In genomic region chr4:150711646-150712045, GRCm38 (mm10) we compare ENCODE assay signal across 29 mouse cellular contexts. TPM values are rescaled to one million over a fixed set of nuclear protein-coding genes. Genes with fewer than 3 reads are reported as not detected.
DNase-seq lines count a peak whose midpoint lies in the region; ATAC-seq and TF ChIP-seq lines count a peak whose summit lies in the region.
"Had no signal": no experiment of that assay in that cellular context is flagged by ENCODE, and none has a peak within 500 bp of the region (broad histone marks: within the 10 kb centered on the region; RNA-seq: fewer than 3 reads in every experiment).

No protein-coding gene starts in this region.

- no peak for TF ChIP-seq POLR2A in liver, adult 2 months (IDR thresholded peaks at IDR 0.05; ENCODE audit: extremely low read depth, insufficient read depth, low read length)

- intact Hi-C loops in gastrocnemius, adult 2 months (cut with DNase I), result no loop called here
- intact Hi-C loops in gastrocnemius, postnatal 36 days (cut with DNase I), result no loop called here
- intact Hi-C loops in heart, postnatal 36 days (cut with DNase I), result no loop called here

- no peak overlapping the region for H3K9ac ChIP-seq in liver, adult 2 months (ENCODE audit: low read depth, low read length)
- H3K9ac ChIP-seq in stomach, postnatal 0 days (ENCODE audit: low read length), result no peak overlapping the region
- H3K9ac ChIP-seq: embryonic facial prominence, embryonic 13.5 days; forebrain, embryonic 12.5 days; forebrain, embryonic 15.5 days; heart, embryonic 12.5 days; heart, embryonic 15.5 days; hindbrain, embryonic 14.5 days had no signal

- H3K36me3 ChIP-seq in liver, adult 2 months (ENCODE audit: control insufficient read depth, insufficient read depth, low read length), result no peaks in the 10 kb centered on the region
- H3K36me3 ChIP-seq in stomach, postnatal 0 days (ENCODE audit: control insufficient read depth, insufficient read depth, low read length), result no peaks in the 10 kb centered on the region
- H3K36me3 ChIP-seq: embryonic facial prominence, embryonic 10.5 days; embryonic facial prominence, embryonic 13.5 days; forebrain, embryonic 12.5 days; forebrain, embryonic 15.5 days; heart, embryonic 12.5 days; heart, embryonic 15.5 days had no signal

- ATAC-seq in stomach, postnatal 0 days (ENCODE audit: low FRiP score, low TSS enrichment), result peak; percentile 61
- ATAC-seq: activated CD4-positive, CD25-positive, alpha-beta regulatory T cell, adult 4 months; forebrain, embryonic 15.5 days; hindbrain, postnatal 0 days; inflammation-experienced regulatory T-cells, adult 6 months had no signal

- TF ChIP-seq CTCF in gastrocnemius, adult 2 months (IDR thresholded peaks at IDR 0.05), result no peak
- TF ChIP-seq CTCF in liver, adult 2 months (IDR thresholded peaks at IDR 0.05; ENCODE audit: low read depth, low read length), result no peak
- no peak for TF ChIP-seq CTCF in stomach, postnatal 0 days (IDR thresholded peaks at IDR 0.05; ENCODE audit: low read depth)

- TF ChIP-seq EP300 in stomach, postnatal 0 days (optimal IDR thresholded peaks at IDR 0.05), result no peak

- H3K9me3 ChIP-seq in stomach, postnatal 0 days (ENCODE audit: control insufficient read depth, low read length), result no peaks in the 10 kb centered on the region
- H3K9me3 ChIP-seq: embryonic facial prominence, embryonic 10.5 days; embryonic facial prominence, embryonic 13.5 days; forebrain, embryonic 12.5 days; forebrain, embryonic 15.5 days; heart, embryonic 12.5 days; heart, embryonic 15.5 days had no signal

- H3K27me3 ChIP-seq in liver, adult 2 months (ENCODE audit: control insufficient read depth, insufficient read depth, low read length), result no peaks in the 10 kb centered on the region
- no peaks in the 10 kb centered on the region for H3K27me3 ChIP-seq in stomach, postnatal 0 days (ENCODE audit: control insufficient read depth, insufficient read depth, low read length)
- H3K27me3 ChIP-seq: embryonic facial prominence, embryonic 13.5 days; forebrain, embryonic 15.5 days; heart, embryonic 12.5 days; heart, embryonic 15.5 days had no signal

- no peak overlapping the region for H3K4me2 ChIP-seq in stomach, postnatal 0 days (replicated peaks; ENCODE audit: low read depth)
- H3K4me2 ChIP-seq: embryonic facial prominence, embryonic 13.5 days; forebrain, embryonic 12.5 days; forebrain, embryonic 15.5 days; heart, embryonic 12.5 days; heart, embryonic 15.5 days; hindbrain, embryonic 14.5 days had no signal

- no peak for DNase-seq in gastrocnemius, adult 2 months
- no peak for DNase-seq in gastrocnemius, postnatal 36 days
- DNase-seq in liver, adult 2 months (ENCODE audit: extremely low read depth, low read depth, low spot score), result no peak
- no peak for DNase-seq in liver
- peak; percentile 80 for DNase-seq in stomach, postnatal 0 days (ENCODE audit: low spot score)
- no peak for DNase-seq in heart, postnatal 36 days
- DNase-seq: adrenal gland, adult 8-10 months; adrenal gland, postnatal 25 days; cerebellum, adult 18-20 months; cerebellum, adult 9-10 months; cerebellum, postnatal 14 days; embryo, embryonic 11 days; gastrocnemius, postnatal 14 days; heart, adult 18-20 months; heart, postnatal 10 days; heart, postnatal 4 days had no signal

- H3K27ac ChIP-seq in gastrocnemius, adult 2 months, result peak overlapping the region; percentile 75; the same call in 1 of the 2 replicates
- peak overlapping the region; percentile 39 for H3K27ac ChIP-seq in liver, adult 2 months (replicated peaks; ENCODE audit: insufficient read depth, low read depth, low read length)
- no peak overlapping the region; the same call in 1 of the 2 replicates for H3K27ac ChIP-seq in stomach, postnatal 0 days (replicated peaks)
- H3K27ac ChIP-seq: embryonic facial prominence, embryonic 10.5 days; embryonic facial prominence, embryonic 13.5 days; forebrain, embryonic 12.5 days; forebrain, embryonic 15.5 days; hindbrain, embryonic 14.5 days; hindbrain, postnatal 0 days had no signal

- no peaks in the 10 kb centered on the region for H3K79me2 ChIP-seq in liver, adult 2 months (ENCODE audit: control insufficient read depth, insufficient read depth, low read length)

- peaks cover 31% of the 10 kb centered on the region for H3K4me1 ChIP-seq in liver, adult 2 months (ENCODE audit: control insufficient read depth, insufficient read depth, low read length)
- H3K4me1 ChIP-seq in stomach, postnatal 0 days (replicated peaks; ENCODE audit: control insufficient read depth, insufficient read depth), result peaks cover 10% of the 10 kb centered on the region

- H3K4me3 ChIP-seq in gastrocnemius, adult 2 months, result no peak overlapping the region
- no peak overlapping the region for H3K4me3 ChIP-seq in liver, adult 2 months (ENCODE audit: insufficient read depth, low read depth, low read length)
- no peak overlapping the region for H3K4me3 ChIP-seq in stomach, postnatal 0 days (ENCODE audit: low read depth, low read length)
- H3K4me3 ChIP-seq: embryonic facial prominence, embryonic 10.5 days; embryonic facial prominence, embryonic 13.5 days; erythroblast, embryonic 14.5 days; forebrain, embryonic 12.5 days; forebrain, embryonic 15.5 days; heart, embryonic 12.5 days; heart, embryonic 15.5 days had no signal

- 71% methylated on average over 6 of the region's 6 CpGs for WGBS in liver, adult 2 months
- 71% methylated on average over 6 of the region's 6 CpGs for WGBS in stomach, postnatal 0 days

RNA-seq across cellular contexts. Expression of gene Slc45a1, which starts 59.7 kb away (rescaled TPM):
- not detected for total RNA-seq in gastrocnemius, adult 2 months (2021)
- total RNA-seq in gastrocnemius, postnatal 36 days (2021), result not detected
- not detected in 2 replicates for total RNA-seq in liver, adult 2 months (2014; rRNA removed)
- polyA plus RNA-seq in liver, adult 2 months (2012; rRNA removed), result not detected in 2 replicates
- 0.63 and 0.64 TPM in 2 replicates for polyA plus RNA-seq in stomach, postnatal 0 days (2015; fragmentation: Nextera tagmentation; extraction: Ambion mirVana)
- not detected for total RNA-seq in heart, postnatal 36 days (2021)
- total RNA-seq: common myeloid progenitor, adult 5-6 weeks; gastrocnemius, adult 18-20 months; gastrocnemius, postnatal 14 days; heart, adult 18-20 months; heart, postnatal 10 days; heart, postnatal 4 days had no signal
- polyA plus RNA-seq: erythroblast, embryonic 14.5 days; heart, embryonic 12.5 days; heart, embryonic 15.5 days had no signal
